Mouse (Mus musculus) lung, postnatal 0 days (tissue): ENCODE measurements around the gene Myo16.

Source experiments
- CTCF ChIP-seq: IDR thresholded peaks from 2 replicates; pipeline ENCODE4 v1.5.1; 2016; ENCODE audit warnings: antibody characterized with exemption, mild to moderate bottlenecking
- EP300 ChIP-seq: IDR thresholded peaks from 2 replicates; pipeline ENCODE4 v1.6.1; 2016; ENCODE audit warnings: antibody characterized with exemption, mild to moderate bottlenecking, control low read depth

- TF ChIP-seq CTCF (no peak), EP300 (no peak)
These were observed 346.8 kb downstream of the Myo16 start for GRCm38 (mm10) chr8:10500465-10500864.
